Mouse (Mus musculus) embryo, embryonic 9.5 days (tissue): ENCODE data around the gene Agpat4.
"Not testable (repeated sequence)": the region's sequence is repeated elsewhere in the genome, so short reads cannot be mapped to it uniquely, and the experiment has no call there.

Experiments used
- DNase-seq: peaks from one replicate; pipeline ENCODE4 v3.0.0-alpha.2; 2017; ENCODE audit errors: extremely low spot score

Agpat4 gene

GRCm38 (mm10) chr17:12122262-12122661 lies 3.8 kb downstream of the Agpat4 start:
- not testable (repeated sequence) for DNase-seq

DNA sequence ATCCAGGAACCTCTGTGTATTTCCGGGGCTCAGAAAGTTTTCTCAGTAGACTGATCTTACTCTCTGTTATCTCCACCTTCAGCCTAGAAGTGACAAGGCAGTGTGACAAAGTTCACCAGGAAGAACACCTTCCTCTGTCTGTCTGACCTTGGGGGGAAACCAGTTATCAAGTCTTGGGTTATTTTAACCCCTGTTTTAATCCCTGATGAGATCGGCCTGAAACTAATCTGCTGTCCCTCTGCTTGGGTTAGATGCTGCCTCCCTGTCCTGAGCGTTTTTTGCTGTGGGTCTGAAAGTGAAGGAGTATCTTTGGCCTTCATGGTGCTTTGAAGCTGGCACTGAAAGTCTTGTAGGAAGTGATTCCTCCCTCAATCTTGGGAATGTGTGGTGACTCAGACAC lies 4.7 kb downstream of the Agpat4 start:
- DNase-seq, result no peak

DNA sequence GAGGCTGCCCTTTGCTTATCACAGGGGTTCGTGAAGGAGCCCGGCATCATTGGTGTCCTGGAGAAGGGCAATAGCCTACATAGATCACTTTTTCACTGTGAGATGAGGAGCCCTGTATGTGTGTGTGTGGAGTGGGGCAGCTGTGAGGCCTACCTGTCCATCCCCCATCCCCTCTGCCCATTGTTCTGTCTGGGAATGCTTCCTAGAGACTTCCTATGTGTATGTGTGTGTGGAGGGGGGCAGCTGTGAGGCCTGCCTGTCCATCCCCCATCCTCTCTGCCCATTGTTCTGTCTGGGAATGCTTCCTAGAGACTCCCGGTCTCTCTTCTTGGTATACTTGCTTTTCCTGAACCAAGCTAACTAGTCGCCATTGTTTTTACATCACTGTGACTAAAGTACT lies 8.6 kb downstream of the Agpat4 start:
- DNase-seq, result no peak

- DNase-seq, result no peak
These were observed 10.5 kb downstream of the Agpat4 start for GRCm38 (mm10) chr17:12128976-12129375.

GRCm38 (mm10) chr17:12131171-12131570 lies 12.7 kb downstream of the Agpat4 start:
- DNase-seq, result no peak

DNA sequence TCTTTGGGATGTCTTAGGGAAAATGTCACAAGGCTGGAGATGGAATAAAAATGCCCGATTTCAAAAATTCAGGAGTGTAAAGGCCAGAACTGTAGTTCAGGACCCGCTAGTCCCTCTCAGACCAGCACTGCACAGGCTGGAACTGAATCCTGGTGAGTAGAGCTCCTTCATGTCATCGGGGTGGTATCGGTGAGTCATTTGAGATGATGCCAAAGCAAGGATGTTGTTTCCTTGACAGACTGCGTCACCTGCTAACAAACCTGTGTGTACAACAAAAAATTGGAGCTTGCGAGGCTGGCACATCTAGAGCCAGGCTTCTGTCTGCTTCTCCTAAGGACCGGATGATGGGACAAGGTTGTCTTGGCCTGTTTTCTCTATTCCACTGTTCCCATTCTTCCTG lies 13.1 kb downstream of the Agpat4 start:
- no peak for DNase-seq

GRCm38 (mm10) chr17:12132904-12133303 lies 14.4 kb downstream of the Agpat4 start:
- DNase-seq, result no peak

DNA sequence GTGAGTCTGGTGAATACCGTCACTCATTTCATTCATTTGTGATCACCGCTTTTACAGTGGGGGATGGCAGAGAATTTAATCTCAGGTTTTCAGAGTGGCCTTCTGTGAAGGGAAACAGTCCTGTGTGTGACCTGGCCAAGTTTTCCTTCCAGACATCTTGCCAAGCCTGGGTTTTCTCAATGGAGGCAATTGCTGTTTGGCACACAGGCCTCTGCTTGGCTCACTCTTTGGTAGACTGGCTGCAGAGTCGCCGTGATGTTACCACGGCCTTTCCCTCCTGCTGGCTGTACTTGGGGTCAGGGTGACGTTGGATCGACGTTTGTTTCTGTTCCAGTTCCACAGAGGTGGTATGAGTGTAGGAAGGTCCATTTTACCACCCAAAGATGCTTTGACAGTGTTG lies 15.5 kb downstream of the Agpat4 start:
- DNase-seq, result no peak

DNA sequence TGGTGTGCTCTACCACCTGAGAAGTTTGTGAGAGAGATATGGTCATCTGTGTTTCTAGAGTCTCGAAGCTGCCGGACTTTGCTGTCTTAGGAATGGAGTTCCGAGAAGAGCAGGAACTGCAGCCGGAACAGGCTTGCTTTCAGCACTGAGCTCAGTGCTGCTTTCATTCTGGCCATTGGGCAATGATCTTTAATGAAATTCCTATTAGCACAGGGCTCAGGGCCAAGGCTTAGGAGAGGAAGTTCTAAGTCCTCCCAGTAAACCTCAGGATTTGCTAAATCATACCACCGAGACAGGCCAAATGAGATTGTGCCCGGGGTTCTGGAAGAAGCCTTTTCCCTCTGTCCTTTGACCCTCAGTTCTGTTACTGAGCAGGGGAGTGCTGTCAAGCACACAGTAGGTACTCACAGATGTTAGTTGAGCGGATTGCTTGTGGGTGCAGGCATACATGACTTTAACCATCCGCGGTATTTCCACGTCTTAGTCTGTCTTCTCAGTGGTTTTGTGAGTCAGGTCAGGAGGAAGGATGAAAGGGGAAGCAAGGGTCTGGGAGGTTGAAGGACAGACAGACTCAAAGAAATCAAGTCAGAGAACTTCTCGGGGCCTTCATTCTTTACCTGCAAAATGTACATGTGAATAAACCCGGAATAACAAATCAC lies 16.6 kb downstream of the Agpat4 start:
- no peak for DNase-seq

- no peak for DNase-seq
These were observed 19.9 kb downstream of the Agpat4 start for GRCm38 (mm10) chr17:12138355-12138754.

GRCm38 (mm10) chr17:12143948-12144364 lies 25.5 kb downstream of the Agpat4 start:
- DNase-seq, result no peak

DNA sequence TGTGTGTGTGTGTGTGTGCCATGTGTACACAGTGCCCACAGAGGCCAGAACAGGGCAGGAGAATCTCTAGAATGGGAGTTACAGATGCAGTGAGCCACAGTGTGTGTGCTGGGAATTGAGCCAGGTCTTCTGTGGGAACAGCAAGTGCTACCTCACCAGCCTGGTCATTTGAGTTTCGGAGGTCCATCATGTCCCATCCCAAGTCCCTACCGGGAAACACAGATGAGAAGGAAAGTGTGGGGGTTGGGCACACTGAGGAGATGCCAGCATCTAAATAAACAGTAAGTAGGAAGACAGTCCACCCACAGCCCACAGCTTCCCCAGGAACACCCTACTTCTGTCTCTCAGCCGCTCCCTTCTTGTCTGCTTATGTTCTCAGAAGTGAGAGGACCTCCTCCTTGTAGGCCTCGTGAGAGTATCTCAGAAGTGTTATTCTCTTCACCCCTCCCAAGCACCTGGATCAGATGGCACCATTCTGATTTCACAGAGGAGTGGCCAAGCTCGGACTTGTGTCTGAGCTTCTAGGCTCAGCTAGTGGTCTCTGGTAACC lies 27.7 kb downstream of the Agpat4 start:
- no peak for DNase-seq

- no peak for DNase-seq
These were observed 29.3 kb downstream of the Agpat4 start for GRCm38 (mm10) chr17:12147830-12148229.

- no peak for DNase-seq
These were observed 30.8 kb downstream of the Agpat4 start for GRCm38 (mm10) chr17:12149232-12149861.

DNA sequence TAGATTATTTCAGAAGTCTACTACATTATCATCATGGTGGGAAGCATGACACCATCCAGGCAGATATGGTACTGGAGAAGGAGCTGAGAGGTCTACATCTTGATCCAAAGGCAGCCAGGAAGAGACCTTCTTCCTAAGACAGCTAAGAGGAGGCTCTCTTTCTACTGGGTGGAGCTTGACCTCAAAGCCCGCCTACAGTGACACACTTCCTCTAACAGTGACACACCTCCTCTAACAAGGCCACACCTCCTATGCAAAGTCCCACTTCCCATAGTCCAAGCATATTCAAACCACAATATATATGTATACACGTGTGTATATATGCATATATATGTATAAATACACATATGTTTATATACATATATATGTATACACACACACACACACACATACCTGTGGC lies 32.5 kb downstream of the Agpat4 start:
- no peak for DNase-seq

DNA sequence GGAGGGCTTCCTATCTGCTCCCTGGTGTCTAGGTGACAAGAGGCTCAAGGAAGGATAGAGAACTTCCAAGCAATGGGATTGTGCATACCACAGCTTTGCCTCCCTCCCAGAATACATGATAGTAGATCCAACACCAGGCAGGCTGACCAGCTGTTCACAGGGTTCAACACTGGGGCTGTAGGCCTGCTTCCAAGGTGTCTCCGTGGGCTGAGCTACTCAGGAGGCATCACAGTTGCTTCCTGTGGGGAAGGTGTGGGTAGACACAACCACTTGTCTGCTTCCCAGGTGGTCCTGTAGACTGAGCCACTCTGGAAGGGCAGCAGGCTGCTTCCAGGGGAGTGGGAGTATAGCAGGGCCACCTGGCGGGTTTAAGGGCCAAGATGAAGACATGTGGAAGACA lies 35.8 kb downstream of the Agpat4 start:
- no peak for DNase-seq

- DNase-seq, result no peak
These were observed 36.7 kb downstream of the Agpat4 start for GRCm38 (mm10) chr17:12155236-12155635.

- DNase-seq, result no peak
These were observed 37.4 kb downstream of the Agpat4 start for GRCm38 (mm10) chr17:12155872-12156271.

- no peak for DNase-seq
These were observed 38.2 kb downstream of the Agpat4 start for GRCm38 (mm10) chr17:12156661-12157060.

DNA sequence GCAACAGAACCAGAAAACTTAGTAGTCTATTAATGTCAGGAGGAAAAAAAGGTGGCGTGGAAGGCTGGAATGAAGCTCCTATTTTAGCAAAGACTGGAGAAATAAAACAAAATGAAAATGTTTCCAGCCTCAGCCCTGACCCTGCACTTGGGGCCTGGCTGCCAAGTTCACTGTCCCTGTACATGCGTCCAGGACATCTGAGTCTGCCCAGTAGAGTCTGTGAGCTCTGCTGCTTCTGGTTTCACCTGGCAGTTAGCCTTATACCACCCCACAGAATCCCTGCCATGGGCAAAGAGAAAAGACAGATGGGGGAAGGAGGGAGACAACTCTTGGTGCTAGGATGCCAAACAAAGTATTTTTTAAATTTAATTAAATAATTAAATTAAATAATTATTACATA lies 38.7 kb downstream of the Agpat4 start:
- DNase-seq, result no peak

GRCm38 (mm10) chr17:12159187-12160060 lies 40.9 kb downstream of the Agpat4 start:
- no peak for DNase-seq

DNA sequence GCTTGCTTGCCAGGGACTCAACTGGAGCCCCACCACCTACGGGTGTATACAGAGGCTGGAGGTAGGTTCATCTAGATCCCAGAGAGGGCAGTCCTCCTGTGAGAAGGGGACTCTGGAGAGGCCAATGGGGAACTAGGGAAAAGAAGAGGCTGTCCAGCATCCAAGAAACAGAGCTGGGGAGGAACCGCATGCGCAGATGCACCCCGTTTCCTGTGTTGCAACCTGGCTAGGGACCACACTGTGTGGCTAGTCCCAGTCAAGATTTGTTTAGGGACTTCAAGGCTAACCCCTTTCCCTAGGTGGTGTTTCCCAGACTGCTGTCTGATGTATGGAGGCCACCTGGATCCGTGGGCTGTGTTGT lies 41.5 kb downstream of the Agpat4 start:
- no peak for DNase-seq

- no peak for DNase-seq
These were observed 42.0 kb downstream of the Agpat4 start for GRCm38 (mm10) chr17:12160540-12160939.
